Mouse (Mus musculus) adipocyte (in vitro differentiated cells): Measurements from ENCODE around the gene Gm11084.

Experiments used
- DNase-seq: peaks from one replicate; pipeline ENCODE4 v3.0.0-alpha.2; 2016; ENCODE audit warnings: low spot score

Gm11084 gene

GRCm38 (mm10) chr2:72932186-72932585 lies 54.3 kb downstream of the Gm11084 start:
- DNase-seq = no peak

GRCm38 (mm10) chr2:72924981-72925380 lies 61.5 kb downstream of the Gm11084 start:
- DNase-seq = no peak
